Mouse (Mus musculus): Measurements from ENCODE around the gene Gpx2. TPM values are rescaled to one million over a fixed set of nuclear protein-coding genes. Genes with fewer than 3 reads are reported as not detected.

Gpx2 gene
- 0.12 TPM in 1 of 2 replicates, not detected in the other for polyA plus RNA-seq (2012; rRNA removed)

- TF ChIP-seq POLR2A (IDR thresholded peaks at IDR 0.05; ENCODE audit: control insufficient read depth, low read depth, low read length) = no peak
- no peak for TF ChIP-seq CTCF (IDR thresholded peaks at IDR 0.05; ENCODE audit: control insufficient read depth, insufficient read depth, insufficient replicate concordance, low read depth, low read length)
- no peaks in the 10 kb centered on the region for H3K36me3 ChIP-seq (ENCODE audit: control insufficient read depth, insufficient read depth, low read length)
- H3K27ac ChIP-seq (ENCODE audit: control insufficient read depth, insufficient read depth, low read depth, low read length) = no peak within 1 kb of the TSS
- 0 out of 2 replicates have a peak, but pooled peaks cover 2% of the 10 kb centered on the region for H3K4me1 ChIP-seq (ENCODE audit: control insufficient read depth, insufficient read depth, low read length)
- H3K4me3 ChIP-seq (ENCODE audit: control insufficient read depth, low read depth, low read length) = no peak within 1 kb of the TSS
- no peaks in the 10 kb centered on the region for H3K27me3 ChIP-seq (ENCODE audit: control insufficient read depth, insufficient read depth, low read length)
These were observed at the start of gene Gpx2 for GRCm38 (mm10) chr12:76795350-76795749. Gpx2 (minus strand) TSS chr12:76795554.

- no peaks in the 10 kb centered on the region for H3K4me1 ChIP-seq (ENCODE audit: control insufficient read depth, insufficient read depth, low read length)
- H3K36me3 ChIP-seq (ENCODE audit: control insufficient read depth, insufficient read depth, low read length) = no peaks in the 10 kb centered on the region
- H3K4me3 ChIP-seq (ENCODE audit: control insufficient read depth, low read depth, low read length) = no peak overlapping the region
- TF ChIP-seq POLR2A (IDR thresholded peaks at IDR 0.05; ENCODE audit: control insufficient read depth, low read depth, low read length) (no peak), CTCF (IDR thresholded peaks at IDR 0.05; ENCODE audit: control insufficient read depth, insufficient read depth, insufficient replicate concordance, low read depth, low read length) (no peak)
- no peaks in the 10 kb centered on the region for H3K27me3 ChIP-seq (ENCODE audit: control insufficient read depth, insufficient read depth, low read length)
- no peak overlapping the region for H3K27ac ChIP-seq (ENCODE audit: control insufficient read depth, insufficient read depth, low read depth, low read length)
These were observed 49.1 kb upstream of the Gpx2 start for GRCm38 (mm10) chr12:76844346-76845061.

- no peak overlapping the region for H3K27ac ChIP-seq (ENCODE audit: control insufficient read depth, insufficient read depth, low read depth, low read length)
- H3K4me3 ChIP-seq (ENCODE audit: control insufficient read depth, low read depth, low read length) = no peak overlapping the region
- TF ChIP-seq POLR2A (IDR thresholded peaks at IDR 0.05; ENCODE audit: control insufficient read depth, low read depth, low read length) (no peak), CTCF (IDR thresholded peaks at IDR 0.05; ENCODE audit: control insufficient read depth, insufficient read depth, insufficient replicate concordance, low read depth, low read length) (no peak)
- H3K4me1 ChIP-seq (ENCODE audit: control insufficient read depth, insufficient read depth, low read length) = peaks cover 2% of the 10 kb centered on the region
- H3K36me3 ChIP-seq (ENCODE audit: control insufficient read depth, insufficient read depth, low read length) = no peaks in the 10 kb centered on the region
- no peaks in the 10 kb centered on the region for H3K27me3 ChIP-seq (ENCODE audit: control insufficient read depth, insufficient read depth, low read length)
These were observed 44.7 kb upstream of the Gpx2 start for GRCm38 (mm10) chr12:76840081-76840480.

GRCm38 (mm10) chr12:76839298-76839697 lies 43.9 kb upstream of the Gpx2 start:
- no peaks in the 10 kb centered on the region for H3K36me3 ChIP-seq (ENCODE audit: control insufficient read depth, insufficient read depth, low read length)
- H3K27me3 ChIP-seq (ENCODE audit: control insufficient read depth, insufficient read depth, low read length) = no peaks in the 10 kb centered on the region
- TF ChIP-seq CTCF (IDR thresholded peaks at IDR 0.05; ENCODE audit: control insufficient read depth, insufficient read depth, insufficient replicate concordance, low read depth, low read length) (no peak), POLR2A (IDR thresholded peaks at IDR 0.05; ENCODE audit: control insufficient read depth, low read depth, low read length) (no peak)
- peaks cover 2% of the 10 kb centered on the region for H3K4me1 ChIP-seq (ENCODE audit: control insufficient read depth, insufficient read depth, low read length)
- no peak overlapping the region for H3K4me3 ChIP-seq (ENCODE audit: control insufficient read depth, low read depth, low read length)
- no peak overlapping the region for H3K27ac ChIP-seq (ENCODE audit: control insufficient read depth, insufficient read depth, low read depth, low read length)

GRCm38 (mm10) chr12:76837844-76838650 lies 42.7 kb upstream of the Gpx2 start:
- peaks cover 2% of the 10 kb centered on the region for H3K4me1 ChIP-seq (ENCODE audit: control insufficient read depth, insufficient read depth, low read length)
- H3K36me3 ChIP-seq (ENCODE audit: control insufficient read depth, insufficient read depth, low read length) = no peaks in the 10 kb centered on the region
- TF ChIP-seq POLR2A (IDR thresholded peaks at IDR 0.05; ENCODE audit: control insufficient read depth, low read depth, low read length) (no peak), CTCF (IDR thresholded peaks at IDR 0.05; ENCODE audit: control insufficient read depth, insufficient read depth, insufficient replicate concordance, low read depth, low read length) (no peak)
- no peaks in the 10 kb centered on the region for H3K27me3 ChIP-seq (ENCODE audit: control insufficient read depth, insufficient read depth, low read length)
- peak overlapping the region; percentile 87 for H3K27ac ChIP-seq (ENCODE audit: control insufficient read depth, insufficient read depth, low read depth, low read length)
- H3K4me3 ChIP-seq (ENCODE audit: control insufficient read depth, low read depth, low read length) = peak overlapping the region; percentile 99

GRCm38 (mm10) chr12:76837101-76837843 lies 41.9 kb upstream of the Gpx2 start:
- Histone ChIP-seq H3K27ac (ENCODE audit: control insufficient read depth, insufficient read depth, low read depth, low read length) (peak overlapping the region; percentile 87), H3K4me3 (ENCODE audit: control insufficient read depth, low read depth, low read length) (peak overlapping the region; percentile 99), H3K4me1 (ENCODE audit: control insufficient read depth, insufficient read depth, low read length) (peaks cover 2% of the 10 kb centered on the region), H3K36me3 (ENCODE audit: control insufficient read depth, insufficient read depth, low read length) (no peaks in the 10 kb centered on the region), H3K27me3 (ENCODE audit: control insufficient read depth, insufficient read depth, low read length) (no peaks in the 10 kb centered on the region)
- TF ChIP-seq CTCF (IDR thresholded peaks at IDR 0.05; ENCODE audit: control insufficient read depth, insufficient read depth, insufficient replicate concordance, low read depth, low read length) (peak; percentile 62; the same call in 1 of the 2 replicates), POLR2A (IDR thresholded peaks at IDR 0.05; ENCODE audit: control insufficient read depth, low read depth, low read length) (0 out of 2 replicates have a peak, but pooled peaks have one; percentile 42)
